Mouse (Mus musculus) liver (tissue): ENCODE measurements around the gene Antxr1.

Experiments
- DNase-seq: peaks from one replicate; pipeline ENCODE4 v3.0.0-alpha.2; 2020; ENCODE audit warnings: mixed read lengths

Antxr1 gene

GRCm38 (mm10) chr6:87335091-87335934 is at the start of gene Antxr1:
Antxr1 (minus strand) TSS chr6:87335821.
- DNase-seq, result peak; percentile 31

GRCm38 (mm10) chr6:87384761-87385160 is 49.1 kb upstream of the Antxr1 start:
- DNase-seq, result no peak

- no peak for DNase-seq
Measured at GRCm38 (mm10) chr6:87383926-87384691, 48.5 kb upstream of the Antxr1 start.

GRCm38 (mm10) chr6:87373057-87373456 is 37.4 kb upstream of the Antxr1 start, which contains the start of gene Gkn2:
Gkn2 (plus strand) TSS chr6:87373357.
- no peak for DNase-seq

GRCm38 (mm10) chr6:87369223-87369622 is 33.6 kb upstream of the Antxr1 start:
- DNase-seq, result no peak

GRCm38 (mm10) chr6:87354441-87354840 is 18.8 kb upstream of the Antxr1 start:
- DNase-seq, result no peak

- no peak for DNase-seq
Measured at GRCm38 (mm10) chr6:87350829-87351228, 15.2 kb upstream of the Antxr1 start, which contains the start of gene Gkn1. Gkn1 (minus strand) TSS chr6:87350942.

- no peak for DNase-seq
Measured at GRCm38 (mm10) chr6:87335935-87336295, 294 bp upstream of the Antxr1 start.

- DNase-seq, result no peak
Measured at GRCm38 (mm10) chr6:87334361-87335090, 1.1 kb downstream of the Antxr1 start.

- no peak for DNase-seq
Measured at GRCm38 (mm10) chr6:87332380-87332779, 3.2 kb downstream of the Antxr1 start.

GRCm38 (mm10) chr6:87328265-87329173 is 7.1 kb downstream of the Antxr1 start:
- no peak for DNase-seq

- DNase-seq, result no peak
Measured at GRCm38 (mm10) chr6:87326932-87327331, 8.7 kb downstream of the Antxr1 start.

- peak; percentile 31 for DNase-seq
Measured at GRCm38 (mm10) chr6:87323381-87323780, 12.2 kb downstream of the Antxr1 start.

- no peak for DNase-seq
Measured at GRCm38 (mm10) chr6:87318651-87319050, 17.0 kb downstream of the Antxr1 start.

- DNase-seq, result no peak
Measured at GRCm38 (mm10) chr6:87316966-87317365, 18.7 kb downstream of the Antxr1 start.

- no peak for DNase-seq
Measured at GRCm38 (mm10) chr6:87312761-87313160, 22.9 kb downstream of the Antxr1 start.

GRCm38 (mm10) chr6:87304486-87304885 is 31.1 kb downstream of the Antxr1 start:
- no peak for DNase-seq

- DNase-seq, result no peak
Measured at GRCm38 (mm10) chr6:87302746-87303145, 32.9 kb downstream of the Antxr1 start.

GRCm38 (mm10) chr6:87301991-87302390 is 33.6 kb downstream of the Antxr1 start:
- no peak for DNase-seq

GRCm38 (mm10) chr6:87294904-87295303 is 40.7 kb downstream of the Antxr1 start:
- no peak for DNase-seq

- no peak for DNase-seq
Measured at GRCm38 (mm10) chr6:87292911-87293851, 42.4 kb downstream of the Antxr1 start.
